Mouse (Mus musculus) cerebellum, postnatal 36 days (tissue): ENCODE data around the gene Idi1.
"Not testable (repeated sequence)": the region's sequence is repeated elsewhere in the genome, so short reads cannot be mapped to it uniquely, and the experiment has no call there.

Experiments used
- DNase-seq, 2 experiments: peaks; one replicate each; pipeline ENCODE4 v3.0.0; 2021 to 2022; ENCODE audit warnings: mixed read lengths in 2 of 2

Gene Idi1

DNA sequence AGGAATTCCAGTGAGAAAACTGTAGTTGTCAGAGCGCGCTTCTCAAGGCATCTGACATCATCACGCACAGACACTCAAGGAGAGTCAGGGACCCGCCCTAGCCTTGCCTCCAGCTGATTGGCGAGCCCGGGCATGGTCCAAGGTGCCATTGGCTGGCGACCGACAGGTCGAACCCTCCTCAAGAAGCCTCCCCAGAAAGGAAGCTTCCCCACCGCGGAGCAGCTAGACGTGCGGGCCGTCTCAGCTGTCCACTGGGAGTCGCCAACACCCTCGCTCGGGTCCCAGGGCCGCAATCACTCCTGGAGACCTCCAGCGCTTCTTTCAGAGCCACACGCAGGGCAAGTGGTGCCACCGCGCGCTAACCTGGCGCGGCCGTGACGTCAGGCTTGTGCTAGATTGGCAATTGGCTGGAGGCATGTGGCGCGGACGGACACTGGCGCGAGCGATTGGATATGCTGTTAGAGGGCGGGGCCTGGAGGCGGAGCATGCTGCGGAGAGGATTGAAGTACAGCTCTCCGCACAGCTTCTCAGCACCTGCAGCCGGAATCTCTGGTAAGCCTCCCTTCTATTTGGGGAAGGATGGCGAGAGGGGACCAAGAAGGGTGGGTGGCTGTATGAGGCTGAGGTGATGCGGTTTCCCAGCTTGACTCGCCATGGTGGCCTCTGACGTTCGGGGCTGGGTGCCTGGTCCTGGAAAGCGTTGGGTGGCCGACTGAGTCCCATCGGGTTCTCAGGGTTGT, at the start of gene Idi1:
Gene Idi1, plus strand, starts transcription at position 57 of the 740 bp plus-strand sequence.
- peak; percentile 96 to 98 for DNase-seq

DNA sequence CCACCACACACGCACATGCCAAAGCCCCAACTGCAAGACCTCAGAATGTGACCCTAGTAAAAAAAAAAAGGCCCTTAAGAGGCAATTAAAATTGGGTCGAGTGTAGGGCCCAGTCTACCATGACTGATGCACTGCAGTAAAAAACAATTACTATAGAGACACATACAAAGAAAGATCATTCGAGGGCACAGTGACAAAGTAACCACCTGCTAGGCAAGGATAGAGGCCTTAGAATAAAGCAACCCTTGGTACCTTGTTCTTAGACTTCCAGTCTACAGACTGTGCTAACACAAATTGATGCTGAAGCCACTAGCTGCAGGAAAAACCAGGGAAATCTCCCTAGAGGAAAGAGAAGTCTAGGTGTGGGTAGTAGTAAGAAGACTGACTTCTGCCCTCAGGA, 46.9 kb upstream of the Idi1 start:
- DNase-seq = no peak

- no peak for DNase-seq
These were observed 46.2 kb upstream of the Idi1 start for GRCm38 (mm10) chr13:8839111-8839510.

DNA sequence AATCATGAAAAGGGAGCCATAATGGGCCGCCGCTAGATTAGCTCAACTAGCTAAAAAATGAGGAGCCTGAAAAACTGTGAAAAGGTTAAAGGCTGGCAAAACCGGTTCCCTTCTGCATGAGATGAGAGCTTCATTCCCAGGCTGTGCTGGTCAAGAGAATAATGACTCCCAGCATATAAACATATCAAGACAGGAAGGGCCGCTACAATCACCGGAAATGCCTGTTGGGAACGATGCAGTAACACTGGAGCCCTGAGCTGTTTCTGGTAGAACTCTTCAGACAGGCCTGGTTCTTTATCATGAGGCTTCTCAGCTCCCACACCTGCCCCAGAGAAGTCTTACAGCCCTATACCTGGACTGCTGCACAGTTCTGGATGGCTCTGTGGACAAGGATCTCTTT, 45.4 kb upstream of the Idi1 start:
- no peak for DNase-seq

- no peak for DNase-seq
These were observed 44.4 kb upstream of the Idi1 start for GRCm38 (mm10) chr13:8840941-8841340.

- not testable (repeated sequence) for DNase-seq
These were observed 43.5 kb upstream of the Idi1 start for GRCm38 (mm10) chr13:8841846-8842245.

- DNase-seq = no peak
These were observed 43.0 kb upstream of the Idi1 start for GRCm38 (mm10) chr13:8842273-8842672.

- DNase-seq = no peak
These were observed 37.6 kb upstream of the Idi1 start for GRCm38 (mm10) chr13:8847702-8848101.

DNA sequence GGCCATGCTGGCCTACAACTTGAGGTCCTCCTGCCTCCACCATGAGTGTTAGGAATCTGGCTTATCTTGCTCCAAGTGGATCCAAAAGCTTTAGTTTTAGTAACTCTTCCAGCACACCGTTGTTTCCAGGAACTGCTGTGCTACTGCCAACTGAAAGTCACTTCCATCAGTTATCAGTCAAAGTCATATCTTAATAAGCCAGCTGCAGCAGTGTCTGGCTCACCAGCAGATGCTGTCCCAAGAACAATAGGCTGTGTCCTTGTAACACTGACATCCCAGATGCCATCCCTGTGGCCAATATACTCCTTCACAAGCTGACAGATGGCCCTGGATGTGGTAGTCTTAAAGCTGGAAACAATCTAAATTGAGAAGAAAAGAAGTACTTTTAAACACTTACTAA, 36.0 kb upstream of the Idi1 start:
- no peak for DNase-seq

DNA sequence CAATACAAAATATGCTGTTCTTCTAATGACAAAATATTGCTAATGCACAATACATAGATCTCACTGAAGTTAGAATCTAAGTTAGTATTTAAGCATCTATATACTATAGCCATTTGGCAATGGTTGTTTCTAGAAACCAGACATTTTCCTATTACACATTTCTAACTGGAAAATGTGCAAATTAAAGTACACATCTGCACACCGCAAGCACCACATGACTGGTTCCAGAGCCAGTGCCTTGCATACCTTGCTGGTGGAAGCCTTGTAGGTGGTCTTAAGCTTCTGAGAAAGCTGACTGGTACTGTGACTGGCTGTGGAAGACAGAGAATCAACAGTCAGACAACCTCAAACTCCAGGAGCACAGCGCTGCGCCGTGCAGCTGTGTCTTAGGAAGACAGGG, 31.9 kb upstream of the Idi1 start:
- DNase-seq = no peak

GRCm38 (mm10) chr13:8854769-8855168, 30.5 kb upstream of the Idi1 start:
- no peak for DNase-seq

DNA sequence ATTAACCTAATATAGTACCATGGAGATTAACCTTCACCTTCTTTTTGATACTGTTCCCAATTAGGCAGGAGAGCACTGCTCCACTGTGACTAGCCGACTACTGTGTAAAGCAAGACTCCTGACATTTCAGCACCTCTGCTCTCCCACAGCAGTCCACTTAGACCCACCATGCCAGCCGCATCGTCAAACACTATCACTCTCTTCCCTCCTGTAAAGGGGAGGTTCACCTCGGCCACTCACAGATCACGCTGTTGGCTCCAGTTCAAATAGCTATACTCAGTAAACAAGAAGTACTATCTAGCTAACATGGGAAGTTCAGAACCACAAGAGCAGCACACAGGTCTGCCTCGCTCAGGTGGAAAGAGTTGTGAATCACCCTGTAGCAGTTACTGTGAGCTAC, 26.8 kb upstream of the Idi1 start:
- DNase-seq = no peak

DNA sequence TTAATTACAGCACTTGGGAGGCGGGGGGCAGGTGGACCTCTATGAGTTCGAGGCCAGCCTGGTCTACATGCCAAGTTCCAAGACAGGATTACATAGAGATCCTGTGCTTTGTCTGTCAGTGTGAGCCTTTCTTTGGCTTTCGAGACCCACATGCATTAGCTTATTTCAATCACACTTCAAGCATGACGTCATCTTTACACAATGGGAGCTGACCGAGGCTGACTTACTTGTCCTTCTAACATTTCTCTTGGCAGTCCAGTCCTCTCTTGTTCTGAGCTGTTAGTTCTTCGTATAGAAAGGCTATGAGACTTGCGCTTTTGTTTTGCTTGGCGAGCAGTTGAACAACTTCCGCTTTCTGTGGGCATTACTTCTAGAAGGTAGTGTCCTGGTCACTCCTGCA, 24.4 kb upstream of the Idi1 start:
- DNase-seq = no peak

- DNase-seq = no peak
These were observed 20.3 kb upstream of the Idi1 start for GRCm38 (mm10) chr13:8864990-8865389.

DNA sequence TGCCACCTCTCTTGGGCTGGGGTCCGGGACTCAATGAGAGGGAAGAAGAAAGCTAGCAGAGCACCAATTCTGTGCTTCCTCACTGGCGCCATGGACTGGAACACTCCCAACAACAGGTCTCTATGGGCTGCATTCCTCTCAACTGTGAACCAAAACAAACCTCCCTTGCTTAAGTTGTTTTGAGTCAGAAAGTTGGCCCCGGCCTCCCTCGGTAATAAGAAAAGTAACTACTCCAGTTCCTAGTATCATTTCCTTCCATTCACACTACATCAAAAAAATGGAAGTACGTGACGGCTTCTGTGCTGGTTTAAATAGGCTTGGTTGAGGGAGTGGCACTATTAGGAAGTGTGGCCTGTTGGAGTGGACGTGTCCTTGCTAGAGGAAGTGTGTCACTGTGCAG, 18.7 kb upstream of the Idi1 start:
- DNase-seq = no peak

DNA sequence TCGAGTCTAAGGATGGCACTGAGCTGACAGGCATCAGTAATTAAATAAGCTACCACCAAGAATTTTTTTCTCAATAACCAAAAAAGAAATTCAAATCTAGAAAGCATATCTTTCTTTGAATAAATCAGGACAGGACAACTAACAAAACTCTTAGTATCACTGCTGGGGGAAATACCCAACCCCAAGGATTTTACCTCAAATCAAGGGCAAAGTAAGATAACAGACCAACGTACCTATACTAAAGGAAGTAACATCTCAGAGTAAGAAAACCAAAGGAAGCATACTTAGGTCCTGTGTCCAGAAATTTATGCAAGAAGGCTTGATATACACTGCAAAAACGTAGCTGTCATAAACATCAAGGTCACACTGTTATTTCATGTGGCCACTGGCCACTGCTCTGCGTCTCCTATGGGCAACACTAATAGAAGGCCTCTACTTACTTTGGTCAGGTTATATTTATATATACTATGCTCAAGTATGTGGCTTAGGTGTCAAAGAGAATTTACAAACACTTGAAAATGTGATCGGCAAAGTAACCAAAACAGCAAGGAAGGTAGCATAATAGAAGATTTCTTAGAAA, 15.6 kb upstream of the Idi1 start:
- no peak for DNase-seq

DNA sequence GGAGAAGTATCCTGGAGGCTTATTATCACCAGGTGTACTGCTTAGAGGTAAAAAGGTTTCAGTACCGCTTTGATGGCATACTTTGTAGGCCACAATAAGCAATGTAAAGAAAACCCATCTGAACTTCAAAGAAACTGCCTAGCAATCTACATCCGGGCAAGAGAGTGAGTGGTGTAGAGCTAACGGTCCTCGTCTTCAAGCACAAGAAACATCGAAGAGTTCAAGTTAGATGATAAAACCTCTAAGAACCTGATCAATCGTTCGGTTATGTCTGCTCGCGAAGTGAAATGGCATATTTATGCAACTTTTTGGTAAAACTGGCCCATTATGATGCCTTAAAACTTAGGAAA, 15.2 kb upstream of the Idi1 start:
- DNase-seq = no peak

GRCm38 (mm10) chr13:8870510-8871313, 14.6 kb upstream of the Idi1 start:
- peak; percentile 88 to 92 for DNase-seq

DNA sequence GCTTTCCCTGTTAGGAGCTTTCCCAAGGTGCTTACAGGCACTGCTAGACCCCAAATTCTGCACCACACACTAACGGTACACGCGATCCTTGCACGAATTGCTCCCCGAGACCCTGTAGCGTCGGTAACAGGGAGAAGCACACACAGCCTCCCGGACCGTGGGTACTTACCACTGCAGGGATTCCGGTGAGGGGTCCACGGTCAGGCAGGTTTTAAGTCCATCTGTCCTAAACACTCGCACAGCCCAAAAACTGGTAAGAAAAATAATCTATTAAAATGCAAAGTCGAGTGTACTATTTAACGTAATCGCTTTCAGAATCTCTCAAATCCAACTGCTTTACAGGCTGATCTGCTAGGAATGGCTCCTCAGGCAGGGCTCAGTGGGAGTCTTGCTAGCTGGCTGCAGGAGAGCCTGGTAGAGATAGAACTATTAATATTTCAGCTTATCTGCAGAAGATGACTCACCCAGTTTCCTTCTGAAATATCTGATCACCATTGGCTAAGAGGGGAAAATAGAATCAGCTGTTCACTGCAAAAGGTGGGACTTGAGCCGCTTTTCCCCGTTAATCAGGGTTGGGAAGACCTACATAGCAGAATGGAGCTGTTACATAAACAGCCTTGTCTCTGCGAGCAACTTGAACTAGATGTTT, 13.9 kb upstream of the Idi1 start, which contains the start of gene Wdr37:
Gene Wdr37, minus strand, starts transcription at position 596 of the 649 bp plus-strand sequence.
- DNase-seq = peak; percentile 60 to 69

- no peak for DNase-seq
These were observed 11.5 kb upstream of the Idi1 start for GRCm38 (mm10) chr13:8873776-8874175.

GRCm38 (mm10) chr13:8881611-8882010, 3.7 kb upstream of the Idi1 start:
- no peak for DNase-seq

- not testable (repeated sequence) for DNase-seq
These were observed 1.4 kb upstream of the Idi1 start for GRCm38 (mm10) chr13:8883870-8884269.

- DNase-seq = no peak
These were observed 872 bp downstream of the Idi1 start for GRCm38 (mm10) chr13:8886185-8886560.
